ENCODE assay signal across 7 mouse cellular contexts in genomic region chr17:83351119-83351531, GRCm38 (mm10). TPM values are rescaled to one million over a fixed set of nuclear protein-coding genes. Genes with fewer than 3 reads are reported as not detected.
A peak's percentile ranks its signal among the peaks of the same experiment; 100 is the strongest.
DNase-seq lines count a peak whose midpoint lies in the region; ATAC-seq and TF ChIP-seq lines count a peak whose summit lies in the region.

No protein-coding gene starts in this region.

- peak overlapping the region; percentile 90 for H3K27ac ChIP-seq in forebrain, postnatal 0 days (ENCODE audit: low read depth, low read length)
- H3K27ac ChIP-seq in liver, embryonic 13.5 days = peak overlapping the region; percentile 61
- H3K27ac ChIP-seq in stomach, embryonic 15.5 days = peak overlapping the region; percentile 84

- under 1% methylated on average over 48 of the region's 57 CpGs for WGBS in forebrain, postnatal 0 days
- WGBS in liver, embryonic 13.5 days (ENCODE audit: insufficient replicate concordance) = under 1% methylated on average over 45 of the region's 57 CpGs
- WGBS in stomach, embryonic 15.5 days = 1% methylated on average over 31 of the region's 57 CpGs

- no peaks in the 10 kb centered on the region for H3K9me3 ChIP-seq in forebrain, postnatal 0 days (ENCODE audit: low read length)
- no peaks in the 10 kb centered on the region for H3K9me3 ChIP-seq in liver, embryonic 13.5 days (replicated peaks)
- no peaks in the 10 kb centered on the region for H3K9me3 ChIP-seq in stomach, embryonic 15.5 days

- peak; percentile 8 to 27 for DNase-seq in left cerebral cortex, postnatal 36 days (ENCODE audit: low spot score in 2 of 2)
- DNase-seq in left cerebral cortex, postnatal 4 days = no peak
- peak; percentile 42 to 63 for DNase-seq in adrenal gland, postnatal 36 days
- no peak for DNase-seq in forebrain, postnatal 0 days
- DNase-seq in liver, embryonic 13.5 days = no peak
- DNase-seq in urinary bladder, postnatal 10 days (ENCODE audit: low spot score) = no peak

- H3K27me3 ChIP-seq in forebrain, postnatal 0 days (ENCODE audit: insufficient read depth, low read length) = no peaks in the 10 kb centered on the region
- peaks cover 14% of the 10 kb centered on the region; the same call in 1 of the 2 replicates for H3K27me3 ChIP-seq in liver, embryonic 13.5 days
- no peaks in the 10 kb centered on the region for H3K27me3 ChIP-seq in stomach, embryonic 15.5 days (replicated peaks)

- peak overlapping the region; percentile 79 for H3K9ac ChIP-seq in forebrain, postnatal 0 days
- H3K9ac ChIP-seq in liver, embryonic 13.5 days = peak overlapping the region; percentile 86
- H3K9ac ChIP-seq in stomach, embryonic 15.5 days = peak overlapping the region; percentile 93

- peak overlapping the region; percentile 86 for H3K4me3 ChIP-seq in forebrain, postnatal 0 days (ENCODE audit: low read depth, low read length)
- peak overlapping the region; percentile 80 for H3K4me3 ChIP-seq in liver, embryonic 13.5 days (replicated peaks)
- peak overlapping the region; percentile 87 for H3K4me3 ChIP-seq in stomach, embryonic 15.5 days (replicated peaks)

- H3K4me1 ChIP-seq in forebrain, postnatal 0 days (ENCODE audit: insufficient read depth) = peaks cover 6% of the 10 kb centered on the region; the same call in 1 of the 2 replicates
- peaks cover 45% of the 10 kb centered on the region for H3K4me1 ChIP-seq in liver, embryonic 13.5 days (replicated peaks)
- peaks cover 11% of the 10 kb centered on the region for H3K4me1 ChIP-seq in stomach, embryonic 15.5 days

- intact Hi-C loops in left cerebral cortex, postnatal 36 days (cut with DNase I) = loop anchor here (2.0 to 10.0 kb wide), 2 partner anchors 74 to 164 kb away; partner anchors contain the start of gene Cox7a2l
- intact Hi-C loops in left cerebral cortex, postnatal 4 days (cut with DNase I) = no loop called here

- ATAC-seq in forebrain, postnatal 0 days = peak; percentile 74
- ATAC-seq in liver, embryonic 13.5 days (ENCODE audit: low read depth) = peak; percentile 62
- ATAC-seq in stomach, embryonic 15.5 days (ENCODE audit: insufficient read depth, low FRiP score, low read depth) = peak; percentile 61

- no peaks in the 10 kb centered on the region for H3K36me3 ChIP-seq in forebrain, postnatal 0 days (ENCODE audit: insufficient read depth)
- H3K36me3 ChIP-seq in liver, embryonic 13.5 days = no peaks in the 10 kb centered on the region
- no peaks in the 10 kb centered on the region for H3K36me3 ChIP-seq in stomach, embryonic 15.5 days

- peak overlapping the region; percentile 68 for H3K4me2 ChIP-seq in forebrain, postnatal 0 days (ENCODE audit: low read depth)
- peak overlapping the region; percentile 95 for H3K4me2 ChIP-seq in liver, embryonic 13.5 days
- H3K4me2 ChIP-seq in stomach, embryonic 15.5 days = peak overlapping the region; percentile 51

- TF ChIP-seq CTCF in forebrain, postnatal 0 days (IDR thresholded peaks at IDR 0.05; ENCODE audit: low read depth) = no peak

RNA-seq across cellular contexts. Expression of gene Eml4, which starts 0.4 kb away (rescaled TPM):
- total RNA-seq in left cerebral cortex, postnatal 36 days (2021) = 10 to 100 TPM; 20.2 to 23.1 TPM
- total RNA-seq in left cerebral cortex, postnatal 4 days (2021) = 10 to 100 TPM; 44.9 to 47.8 TPM
- total RNA-seq in adrenal gland, postnatal 36 days (2021) = 10 to 100 TPM; 21.0 to 23.3 TPM
- total RNA-seq in forebrain, postnatal 0 days (2014; rRNA removed) = 51.5 and 58.7 TPM in 2 replicates
- 12.9 and 20.0 TPM in 2 replicates for polyA plus RNA-seq in forebrain, postnatal 0 days (2015; fragmentation: Nextera tagmentation; extraction: Ambion mirVana)
- 5.4 and 7.1 TPM in 2 replicates for polyA plus RNA-seq in liver, embryonic 13.5 days (2015; fragmentation: Nextera tagmentation; extraction: Ambion mirVana)
- polyA plus RNA-seq in stomach, embryonic 15.5 days (2015; fragmentation: Nextera tagmentation; extraction: Ambion mirVana) = 30.5 and 31.1 TPM in 2 replicates

Comparison
In these comparisons a context has a peak if more than half of its experiments do, and no peak if none do; other contexts are left out.
1. DNase-seq: peak in left cerebral cortex, postnatal 36 days (2 of 2) and adrenal gland, postnatal 36 days (2 of 2); none in left cerebral cortex, postnatal 4 days (single experiment), forebrain, postnatal 0 days (single experiment), liver, embryonic 13.5 days (single experiment) and urinary bladder, postnatal 10 days (single experiment).
2. Peak in every context shown above with its lines, with median percentiles within 50 percentile points of each other: ATAC-seq, H3K27ac ChIP-seq, H3K4me2 ChIP-seq, H3K4me3 ChIP-seq and H3K9ac ChIP-seq.